Mouse (Mus musculus) CD4-positive, CD25-positive, alpha-beta regulatory T cell, adult 4 months (primary cell): ENCODE data around the gene Rgs3. TPM values are rescaled to one million over a fixed set of nuclear protein-coding genes. Genes with fewer than 3 reads are reported as not detected.

ENCODE experiments used
- ATAC-seq: one replicate; pipeline ENCODE4 v1.8.0; 2017
- polyA plus RNA-seq, 2 experiments: library from polyadenylated mRNA; unstranded; fragments of 100-300 nt; shearing (Covaris generic); gene quantifications; one replicate each; pipeline ENCODE4 v1.2.1; 2017

The Rgs3 gene
- polyA plus RNA-seq: 10 to 100 TPM; 50.0 to 66.9 TPM

GRCm38 (mm10) chr4:62559797-62560329, at the start of gene Rgs3:
Rgs3 (plus strand) TSS chr4:62559847.
- no peak for ATAC-seq

GRCm38 (mm10) chr4:62509946-62510345, 49.7 kb upstream of the Rgs3 start:
- no peak for ATAC-seq

- ATAC-seq: no peak
Measured at GRCm38 (mm10) chr4:62513998-62514506, 45.6 kb upstream of the Rgs3 start.

GRCm38 (mm10) chr4:62514995-62515394, 44.7 kb upstream of the Rgs3 start:
- ATAC-seq: no peak

GRCm38 (mm10) chr4:62515490-62515889, 44.2 kb upstream of the Rgs3 start:
- no peak for ATAC-seq

- ATAC-seq: no peak
Measured at GRCm38 (mm10) chr4:62516079-62516478, 43.6 kb upstream of the Rgs3 start.

GRCm38 (mm10) chr4:62516579-62516978, 43.1 kb upstream of the Rgs3 start:
- no peak for ATAC-seq

GRCm38 (mm10) chr4:62517046-62517445, 42.6 kb upstream of the Rgs3 start:
- ATAC-seq: no peak

- peak; percentile 15 for ATAC-seq
Measured at GRCm38 (mm10) chr4:62517538-62518415, 41.9 kb upstream of the Rgs3 start.

GRCm38 (mm10) chr4:62518416-62519121, 41.1 kb upstream of the Rgs3 start:
- ATAC-seq: peak; percentile 30

- peak; percentile 64 for ATAC-seq
Measured at GRCm38 (mm10) chr4:62519122-62519848, 40.4 kb upstream of the Rgs3 start.

- ATAC-seq: peak; percentile 77
Measured at GRCm38 (mm10) chr4:62519849-62520233, 39.8 kb upstream of the Rgs3 start, which contains the start of gene Alad. Alad (minus strand) TSS chr4:62519918.

- no peak for ATAC-seq
Measured at GRCm38 (mm10) chr4:62520892-62521400, 38.7 kb upstream of the Rgs3 start.

GRCm38 (mm10) chr4:62524651-62525488, 34.8 kb upstream of the Rgs3 start, which contains the start of the genes Pole3 and 4933430I17Rik:
Pole3 (minus strand) TSS chr4:62525068.
4933430I17Rik (plus strand) TSS chr4:62525369.
- ATAC-seq: peak; percentile 95

- no peak for ATAC-seq
Measured at GRCm38 (mm10) chr4:62525489-62525811, 34.2 kb upstream of the Rgs3 start.

GRCm38 (mm10) chr4:62526256-62526655, 33.4 kb upstream of the Rgs3 start:
- ATAC-seq: no peak

- no peak for ATAC-seq
Measured at GRCm38 (mm10) chr4:62527655-62528054, 32.0 kb upstream of the Rgs3 start.

- ATAC-seq: no peak
Measured at GRCm38 (mm10) chr4:62533729-62534128, 25.9 kb upstream of the Rgs3 start.

GRCm38 (mm10) chr4:62541802-62542201, 17.8 kb upstream of the Rgs3 start:
- ATAC-seq: no peak

- ATAC-seq: no peak
Measured at GRCm38 (mm10) chr4:62543782-62544181, 15.9 kb upstream of the Rgs3 start.

- ATAC-seq: no peak
Measured at GRCm38 (mm10) chr4:62544801-62545200, 14.8 kb upstream of the Rgs3 start.
